Mouse (Mus musculus) kidney, embryonic 14.5 days (tissue): Measurements from ENCODE around the gene Bmp2k. TPM values are rescaled to one million over a fixed set of nuclear protein-coding genes. Genes with fewer than 3 reads are reported as not detected.
A peak's percentile ranks its signal among the peaks of the same experiment; 100 is the strongest.

ENCODE experiments used
- ATAC-seq: fragments of 200-750 bp; cut with Nextera tagmentation; 2 replicates; pipeline ENCODE4 v1.8.0; 2017; ENCODE audit warnings: moderate number of reproducible peaks, mild to moderate bottlenecking, moderate TSS enrichment, moderate library complexity; ENCODE audit not compliant: low FRiP score, low TSS enrichment
- H3K27ac ChIP-seq: fragments of 300-500 bp; sonication (generic); 2 replicates; pipeline ENCODE4 v1.5.1; 2014; ENCODE audit warnings: low read depth, mild to moderate bottlenecking, low read length, moderate library complexity, mixed read lengths
- H3K27me3 ChIP-seq: fragments of 300-500 bp; sonication (generic); 2 replicates; pipeline ENCODE4 v1.6.1; 2014; ENCODE audit warnings: mild to moderate bottlenecking, low read length; ENCODE audit not compliant: control insufficient read depth, insufficient read depth
- H3K36me3 ChIP-seq: fragments of 300-500 bp; sonication (generic); 2 replicates; pipeline ENCODE4 v1.6.1; 2014; ENCODE audit warnings: low read length, mixed read lengths; ENCODE audit not compliant: control insufficient read depth, insufficient read depth
- H3K4me1 ChIP-seq: fragments of 300-500 bp; sonication (generic); 2 replicates; pipeline ENCODE4 v1.6.1; 2014; ENCODE audit warnings: low read length, mixed read lengths; ENCODE audit not compliant: control insufficient read depth, insufficient read depth
- H3K4me2 ChIP-seq: fragments of 300-500 bp; sonication (generic); replicated peaks from 2 replicates; pipeline ENCODE4 v1.6.1; 2014; ENCODE audit warnings: low read depth, mild to moderate bottlenecking, low read length
- H3K4me3 ChIP-seq: fragments of 300-500 bp; sonication (generic); 2 replicates; pipeline ENCODE4 v1.5.1; 2014; ENCODE audit warnings: mild to moderate bottlenecking, low read length
- H3K9ac ChIP-seq: fragments of 300-500 bp; sonication (generic); 2 replicates; pipeline ENCODE4 v1.6.1; 2014; ENCODE audit warnings: low read depth, mild to moderate bottlenecking, low read length, moderate library complexity
- H3K9me3 ChIP-seq: fragments of 300-500 bp; sonication (generic); 2 replicates; pipeline ENCODE4 v1.6.1; 2016; ENCODE audit warnings: low read length; ENCODE audit not compliant: control insufficient read depth
- WGBS: fragments of 180-500 bp; shearing (Covaris S2); extraction: QIAGEN DNeasy Blood & Tissue Kit; methylation state at CpG from one replicate; pipeline ENCODE4 v1.1.7; 2014; 5-methylcytosine and 5-hydroxymethylcytosine counted together
- polyA plus RNA-seq: library from polyadenylated mRNA; unstranded; fragments of >200 nt; fragmentation: Nextera tagmentation; extraction: Ambion mirVana; gene quantifications from 2 replicates; pipeline ENCODE4 v1.2.1, GENCODE M21; 2014

The Bmp2k gene
- polyA plus RNA-seq, 1 experiment from 2014 or later = 10.9 TPM

DNA sequence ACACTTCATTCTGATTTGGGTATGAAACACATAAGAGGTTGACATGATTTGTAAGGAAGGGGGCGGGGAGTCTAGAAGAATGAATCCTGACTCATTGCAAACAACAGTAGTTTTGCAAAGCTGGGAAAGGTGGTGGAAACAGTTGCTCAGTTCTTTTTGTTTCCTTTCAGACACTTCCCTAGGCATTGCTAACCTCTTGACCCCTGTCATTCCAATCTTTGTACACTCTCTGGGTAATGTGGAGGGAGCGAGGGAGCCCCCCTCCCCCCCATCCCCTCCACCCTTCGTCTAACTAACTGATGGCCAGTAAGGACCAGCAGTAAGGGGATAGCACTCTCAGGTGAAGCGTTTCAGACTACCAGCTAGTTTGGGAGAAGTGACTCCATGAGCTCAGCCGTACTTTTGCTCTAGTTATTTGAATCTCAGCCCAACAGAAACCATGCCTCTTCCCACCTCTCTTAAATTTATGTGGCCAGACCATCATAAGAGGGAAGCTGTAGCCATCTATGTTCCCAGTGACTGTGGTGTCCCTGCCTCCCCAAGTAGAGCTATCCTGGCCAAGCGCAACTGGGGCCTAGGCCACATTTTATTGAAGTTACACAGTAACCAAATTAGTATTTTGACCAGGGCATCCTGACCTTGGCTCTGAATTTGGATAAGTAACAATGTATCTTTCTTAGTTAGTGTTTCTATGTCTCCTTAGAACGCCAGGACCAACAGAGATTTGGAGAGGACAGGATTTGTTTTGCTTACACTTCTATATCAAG lies 27.6 kb upstream of the Bmp2k start:
- Histone ChIP-seq H3K9me3 (no peaks in the 10 kb centered on the region), H3K4me3 (no peak overlapping the region), H3K4me2 (no peak overlapping the region), H3K27me3 (no peaks in the 10 kb centered on the region), H3K4me1 (peaks cover 9% of the 10 kb centered on the region; the same call in 1 of the 2 replicates), H3K27ac (no peak overlapping the region), H3K9ac (no peak overlapping the region), H3K36me3 (no peaks in the 10 kb centered on the region)
- WGBS = 65% methylated on average over 7 of the region's 7 CpGs
- no peak for ATAC-seq

- ATAC-seq = no peak
- Histone ChIP-seq H3K9me3 (no peaks in the 10 kb centered on the region), H3K27me3 (no peaks in the 10 kb centered on the region), H3K27ac (no peak overlapping the region), H3K4me3 (no peak overlapping the region), H3K4me1 (0 out of 2 replicates have a peak, but pooled peaks cover 6% of the 10 kb centered on the region), H3K36me3 (no peaks in the 10 kb centered on the region), H3K4me2 (no peak overlapping the region), H3K9ac (no peak overlapping the region)
These were observed 27.0 kb upstream of the Bmp2k start for GRCm38 (mm10) chr5:96970472-96970848.

DNA sequence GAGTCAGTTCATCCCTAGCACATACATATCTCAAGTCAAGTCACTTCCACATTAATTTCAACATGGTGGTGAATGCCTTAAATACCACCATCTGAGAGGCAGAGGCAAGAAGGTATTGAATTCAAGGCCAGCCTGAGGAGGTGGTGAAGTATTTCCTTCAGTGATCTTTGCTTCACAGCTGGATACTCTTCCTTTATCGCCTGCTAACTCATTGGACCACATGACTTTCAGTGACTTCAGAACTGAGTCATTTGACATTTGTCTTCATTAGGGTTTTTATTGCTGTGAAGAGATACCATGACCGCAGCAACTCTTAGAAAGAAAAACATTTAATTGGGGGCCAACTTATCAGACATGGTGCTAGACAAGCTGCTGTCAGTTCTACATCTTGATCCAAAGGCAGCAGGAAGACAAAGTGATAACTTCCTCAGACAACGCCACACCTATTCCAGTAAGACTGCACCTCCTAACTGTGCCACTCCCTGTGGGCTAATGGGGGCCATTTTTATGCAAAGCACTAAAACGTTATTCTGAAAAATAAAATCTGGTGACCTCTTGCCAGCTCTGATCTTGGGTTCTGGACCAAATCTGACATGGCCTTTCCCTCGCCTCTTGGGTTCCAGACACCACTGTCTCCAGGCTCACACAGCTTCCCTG lies 24.9 kb upstream of the Bmp2k start:
- Histone ChIP-seq H3K4me1 (0 out of 2 replicates have a peak, but pooled peaks cover 6% of the 10 kb centered on the region), H3K27me3 (no peaks in the 10 kb centered on the region), H3K9me3 (no peaks in the 10 kb centered on the region), H3K27ac (no peak overlapping the region), H3K4me3 (no peak overlapping the region), H3K4me2 (no peak overlapping the region), H3K36me3 (no peaks in the 10 kb centered on the region), H3K9ac (no peak overlapping the region)
- no peak for ATAC-seq
- 80% methylated on average over 5 of the region's 5 CpGs for WGBS

DNA sequence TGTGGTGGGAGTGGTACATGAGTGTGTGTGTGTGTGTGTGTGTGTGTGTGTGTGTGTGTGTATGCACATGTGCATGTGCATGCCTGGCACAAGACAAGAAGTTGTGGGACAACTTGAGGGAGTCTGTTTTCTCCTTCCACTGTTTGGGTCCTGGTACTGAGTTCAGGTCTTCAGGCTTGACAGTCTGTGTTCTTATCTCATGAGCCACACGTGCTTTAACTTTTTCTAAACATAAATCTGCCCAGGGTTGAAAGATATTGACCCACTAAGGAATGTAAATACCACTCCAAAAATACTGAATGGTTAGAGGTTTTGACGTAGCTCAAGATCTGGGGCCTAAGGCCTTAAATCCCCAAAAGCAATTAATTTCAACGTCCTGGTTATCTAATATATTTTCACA lies 23.8 kb upstream of the Bmp2k start:
- H3K36me3 ChIP-seq = no peaks in the 10 kb centered on the region
- no peak overlapping the region for H3K27ac ChIP-seq
- no peak for ATAC-seq
- 0 out of 2 replicates have a peak, but pooled peaks cover 6% of the 10 kb centered on the region for H3K4me1 ChIP-seq
- 70% methylated on average over 3 of the region's 3 CpGs for WGBS
- no peak overlapping the region for H3K4me3 ChIP-seq
- H3K9me3 ChIP-seq = no peaks in the 10 kb centered on the region
- H3K27me3 ChIP-seq = no peaks in the 10 kb centered on the region
- H3K9ac ChIP-seq = no peak overlapping the region
- no peak overlapping the region for H3K4me2 ChIP-seq

GRCm38 (mm10) chr5:96974661-96975060 lies 22.8 kb upstream of the Bmp2k start:
- ATAC-seq = no peak
- WGBS = 73% methylated on average over 1 of the region's 1 CpGs
- Histone ChIP-seq H3K36me3 (no peaks in the 10 kb centered on the region), H3K9me3 (no peaks in the 10 kb centered on the region), H3K27me3 (no peaks in the 10 kb centered on the region), H3K4me3 (no peak overlapping the region), H3K4me2 (no peak overlapping the region), H3K4me1 (0 out of 2 replicates have a peak, but pooled peaks cover 4% of the 10 kb centered on the region), H3K27ac (no peak overlapping the region), H3K9ac (no peak overlapping the region)

DNA sequence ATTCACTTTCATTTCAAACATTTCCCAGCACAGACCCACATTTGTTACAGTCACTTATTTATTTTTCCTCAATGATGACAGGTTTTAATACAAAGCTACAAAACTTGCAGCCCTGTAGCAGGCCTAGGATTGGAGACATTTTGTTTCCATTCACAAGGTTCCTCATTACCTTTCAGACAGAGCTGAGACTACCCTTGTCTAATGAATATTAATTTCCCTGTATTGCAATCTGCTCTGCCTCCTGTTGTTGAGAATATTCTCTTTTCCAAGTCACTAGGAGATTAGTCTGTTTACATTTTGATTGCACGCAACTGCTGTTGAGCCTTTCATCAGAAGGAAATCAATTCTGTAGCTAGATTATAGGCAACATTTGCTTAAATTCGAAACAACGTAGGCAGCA lies 22.4 kb upstream of the Bmp2k start:
- 98% methylated on average over 3 of the region's 3 CpGs for WGBS
- peaks cover 2% of the 10 kb centered on the region; the same call in 1 of the 2 replicates for H3K4me1 ChIP-seq
- no peak overlapping the region for H3K4me3 ChIP-seq
- no peak overlapping the region for H3K4me2 ChIP-seq
- H3K27ac ChIP-seq = no peak overlapping the region
- no peaks in the 10 kb centered on the region for H3K9me3 ChIP-seq
- H3K36me3 ChIP-seq = no peaks in the 10 kb centered on the region
- H3K9ac ChIP-seq = no peak overlapping the region
- H3K27me3 ChIP-seq = no peaks in the 10 kb centered on the region
- no peak for ATAC-seq

- no peak overlapping the region for H3K4me2 ChIP-seq
- H3K4me3 ChIP-seq = no peak overlapping the region
- WGBS = 87% methylated on average over 3 of the region's 3 CpGs
- no peak overlapping the region for H3K9ac ChIP-seq
- H3K27ac ChIP-seq = no peak overlapping the region
- peaks cover 8% of the 10 kb centered on the region; the same call in 1 of the 2 replicates for H3K4me1 ChIP-seq
- ATAC-seq = no peak
- no peaks in the 10 kb centered on the region for H3K27me3 ChIP-seq
- H3K9me3 ChIP-seq = no peaks in the 10 kb centered on the region
- H3K36me3 ChIP-seq = no peaks in the 10 kb centered on the region
These were observed 21.3 kb upstream of the Bmp2k start for GRCm38 (mm10) chr5:96976150-96976549.

GRCm38 (mm10) chr5:96979296-96980007 lies 18.0 kb upstream of the Bmp2k start:
- 40% methylated on average over 13 of the region's 13 CpGs for WGBS
- H3K4me2 ChIP-seq = peak overlapping the region; percentile 9; the same call in 1 of the 2 replicates
- no peak overlapping the region for H3K27ac ChIP-seq
- peaks cover 8% of the 10 kb centered on the region for H3K4me1 ChIP-seq
- ATAC-seq = no peak
- no peak overlapping the region for H3K4me3 ChIP-seq
- no peaks in the 10 kb centered on the region for H3K36me3 ChIP-seq
- no peaks in the 10 kb centered on the region for H3K9me3 ChIP-seq
- no peaks in the 10 kb centered on the region for H3K27me3 ChIP-seq
- no peak overlapping the region for H3K9ac ChIP-seq
